14 mouse cellular contexts compared by ENCODE assay signal in the genomic region with DNA sequence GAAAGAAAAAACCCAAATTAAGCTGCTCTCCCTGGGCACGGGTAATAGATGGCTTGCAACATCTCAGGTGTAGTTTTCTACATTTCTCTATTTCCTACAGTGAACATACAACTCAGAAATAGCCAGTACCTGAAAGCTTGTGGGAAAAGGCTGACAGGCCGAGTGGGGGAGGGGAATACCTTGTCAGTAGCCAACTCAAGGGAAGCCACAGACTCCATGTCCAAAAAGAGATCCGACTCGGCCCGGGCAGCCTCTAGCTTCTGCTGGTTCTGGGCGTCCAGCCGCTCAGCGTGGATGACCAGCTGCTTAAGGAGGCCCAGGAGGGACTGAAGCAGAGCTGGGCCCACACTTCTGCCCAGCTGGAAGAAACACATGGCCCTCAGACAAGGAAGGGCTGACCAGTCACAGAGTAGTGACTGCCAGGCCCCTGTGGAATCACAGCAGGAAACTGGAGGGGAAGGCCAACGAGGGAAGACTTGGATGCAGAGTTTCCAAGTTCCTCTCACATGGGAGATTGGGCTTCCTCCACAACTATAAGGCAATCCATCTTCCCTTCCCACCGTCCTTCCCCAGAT. TPM values are rescaled to one million over a fixed set of nuclear protein-coding genes. Genes with fewer than 3 reads are reported as not detected.
A peak's percentile ranks its signal among the peaks of the same experiment; 100 is the strongest.
DNase-seq lines count a peak whose midpoint lies in the region.
"Had no signal": no experiment of that assay in that cellular context is flagged by ENCODE, and none has a peak within 500 bp of the region (broad histone marks: within the 10 kb centered on the region; RNA-seq: fewer than 3 reads in every experiment).

No protein-coding gene starts in this region.

- intact Hi-C loops in heart, postnatal 25 days (cut with DNase I) = no loop called here

- DNase-seq in cerebellum, postnatal 10 days = peak; percentile 69 to 71
- DNase-seq in cerebellum, adult 9-11 months = no peak
- peak; percentile 95 for DNase-seq in heart, adult 11 months
- DNase-seq in heart, postnatal 25 days (ENCODE audit: low spot score) = no peak
- peak; percentile 11 for DNase-seq in kidney, postnatal 14 days
- no peak for DNase-seq in kidney, postnatal 4 days
- DNase-seq in MN1 (ENCODE audit: low spot score) = peak; percentile 38
- DNase-seq in embryo, embryonic 10.5 days (ENCODE audit: low spot score) = no peak
- DNase-seq: adrenal gland, adult 2 months; adrenal gland, postnatal 36 days; embryo, embryonic 11 days; heart, postnatal 4 days had no signal

RNA-seq across cellular contexts. Expression of gene Urb1, which starts 34.2 kb away (rescaled TPM):
- total RNA-seq in heart, postnatal 25 days (2021) = 1 to 10 TPM; 5.7 to 6.3 TPM

RNA-seq across cellular contexts. Expression of gene Mrap, which starts 38.0 kb away (rescaled TPM):
- 10 to 100 TPM; 15.3 to 16.3 TPM for total RNA-seq in heart, postnatal 25 days (2021)

RNA-seq across cellular contexts. Expression of gene Mis18a, which starts 48.8 kb away (rescaled TPM):
- 1 to 10 TPM; 3.0 to 3.9 TPM for total RNA-seq in heart, postnatal 25 days (2021)

RNA-seq across cellular contexts. Expression of gene Eva1c, which starts 50.5 kb away (rescaled TPM):
- total RNA-seq in heart, postnatal 25 days (2021) = 1 to 10 TPM in 1 of 2 experiments, under 1 TPM in 1; 0.89 to 1.4 TPM
- total RNA-seq: granulocyte monocyte progenitor cell, adult 5-6 weeks; MEL had no signal

Comparison
In these comparisons a context has a peak if more than half of its experiments do, and no peak if none do; other contexts are left out.
1. DNase-seq: peak in cerebellum, postnatal 10 days (2 of 2), heart, adult 11 months (single experiment), kidney, postnatal 14 days (single experiment) and MN1 (single experiment); none in cerebellum, adult 9-11 months (single experiment), heart, postnatal 25 days (single experiment), kidney, postnatal 4 days (0 of 2) and embryo, embryonic 10.5 days (single experiment).